Mouse (Mus musculus) stomach, postnatal 0 days (tissue): ENCODE data around the gene Ssna1. TPM values are rescaled to one million over a fixed set of nuclear protein-coding genes. Genes with fewer than 3 reads are reported as not detected.

Source experiments
- ATAC-seq: fragments of 200-750 bp; cut with Nextera tagmentation; 2 replicates; pipeline ENCODE4 v1.8.0; 2017; ENCODE audit not compliant: low FRiP score, low TSS enrichment
- DNase-seq: peaks from one replicate; pipeline ENCODE4 v3.0.0-alpha.2; 2016; ENCODE audit warnings: low spot score
- H3K27ac ChIP-seq: fragments of 300-500 bp; sonication (generic); replicated peaks from 2 replicates; pipeline ENCODE4 v1.5.1; 2014; ENCODE audit warnings: mild to moderate bottlenecking, control low read depth
- H3K27me3 ChIP-seq: fragments of 300-500 bp; sonication (generic); 2 replicates; pipeline ENCODE4 v1.6.1; 2014; ENCODE audit warnings: low read length; ENCODE audit not compliant: control insufficient read depth, insufficient read depth
- H3K36me3 ChIP-seq: fragments of 300-500 bp; sonication (generic); 2 replicates; pipeline ENCODE4 v1.6.1; 2014; ENCODE audit warnings: low read length, mixed read lengths; ENCODE audit not compliant: control insufficient read depth, insufficient read depth
- H3K4me1 ChIP-seq: fragments of 300-500 bp; sonication (generic); replicated peaks from 2 replicates; pipeline ENCODE4 v1.6.1; 2014; ENCODE audit warnings: antibody characterized with exemption; ENCODE audit not compliant: control insufficient read depth, insufficient read depth
- H3K4me2 ChIP-seq: fragments of 300-500 bp; sonication (generic); replicated peaks from 2 replicates; pipeline ENCODE4 v1.6.1; 2014; ENCODE audit warnings: low read depth, mild to moderate bottlenecking, control low read depth, moderate library complexity
- H3K4me3 ChIP-seq: fragments of 300-500 bp; sonication (generic); 2 replicates; pipeline ENCODE4 v1.5.1; 2014; ENCODE audit warnings: low read depth, low read length, control low read depth
- H3K9ac ChIP-seq: fragments of 300-500 bp; sonication (generic); 2 replicates; pipeline ENCODE4 v1.6.1; 2014; ENCODE audit warnings: mild to moderate bottlenecking, low read length, control low read depth, mixed read lengths
- H3K9me3 ChIP-seq: fragments of 300-500 bp; sonication (generic); 2 replicates; pipeline ENCODE4 v1.6.1; 2016; ENCODE audit warnings: low read length; ENCODE audit not compliant: control insufficient read depth
- CTCF ChIP-seq: IDR thresholded peaks from 2 replicates; pipeline ENCODE4 v1.5.1; 2016; ENCODE audit warnings: antibody characterized with exemption, low read depth, mild to moderate bottlenecking, moderate library complexity
- EP300 ChIP-seq: optimal IDR thresholded peaks from 2 replicates; pipeline ENCODE3; 2016; ENCODE audit warnings: antibody characterized with exemption
- WGBS: fragments of 180-500 bp; shearing (Covaris S2); extraction: QIAGEN DNeasy Blood & Tissue Kit; methylation state at CpG from one replicate; pipeline ENCODE4 v1.1.7; 2014; 5-methylcytosine and 5-hydroxymethylcytosine counted together
- polyA plus RNA-seq: library from polyadenylated mRNA; unstranded; fragments of >200 nt; fragmentation: Nextera tagmentation; extraction: Ambion mirVana; gene quantifications from 2 replicates; pipeline ENCODE4 v1.2.1, GENCODE M21; 2015

Ssna1 gene
- polyA plus RNA-seq, 1 experiment from 2014 or later = 162 TPM

DNA sequence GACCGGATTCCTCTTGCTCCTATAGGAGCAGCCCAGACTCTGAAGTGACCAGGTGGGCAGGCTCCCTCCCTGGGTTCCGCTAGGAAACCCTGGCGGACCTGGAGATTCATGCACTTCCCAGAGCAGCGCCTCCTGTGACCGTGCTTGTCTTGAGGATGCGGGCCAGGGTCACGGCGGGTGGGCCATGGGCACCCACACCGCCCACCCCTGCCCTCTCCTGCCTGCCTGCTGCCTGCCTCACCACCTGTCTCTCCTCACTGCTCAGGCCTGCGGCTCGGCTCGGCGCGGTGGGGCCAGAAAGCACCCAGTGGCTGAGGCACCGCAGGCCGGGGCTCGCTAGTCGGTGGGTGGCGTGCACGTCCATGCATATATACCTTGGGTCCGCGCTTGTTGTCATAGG lies 38.7 kb upstream of the Ssna1 start:
- no peak overlapping the region for H3K9ac ChIP-seq
- no peaks in the 10 kb centered on the region for H3K27me3 ChIP-seq
- H3K27ac ChIP-seq = no peak overlapping the region
- H3K4me3 ChIP-seq = no peak overlapping the region
- no peaks in the 10 kb centered on the region for H3K9me3 ChIP-seq
- peak overlapping the region; percentile 27 for H3K4me2 ChIP-seq
- no peaks in the 10 kb centered on the region for H3K4me1 ChIP-seq
- 2% methylated on average over 22 of the region's 22 CpGs for WGBS
- ATAC-seq (no peak), DNase-seq (no peak)
- no peaks in the 10 kb centered on the region for H3K36me3 ChIP-seq
- TF ChIP-seq CTCF (no peak; the same call in 1 of the 2 replicates), EP300 (no peak)

DNA sequence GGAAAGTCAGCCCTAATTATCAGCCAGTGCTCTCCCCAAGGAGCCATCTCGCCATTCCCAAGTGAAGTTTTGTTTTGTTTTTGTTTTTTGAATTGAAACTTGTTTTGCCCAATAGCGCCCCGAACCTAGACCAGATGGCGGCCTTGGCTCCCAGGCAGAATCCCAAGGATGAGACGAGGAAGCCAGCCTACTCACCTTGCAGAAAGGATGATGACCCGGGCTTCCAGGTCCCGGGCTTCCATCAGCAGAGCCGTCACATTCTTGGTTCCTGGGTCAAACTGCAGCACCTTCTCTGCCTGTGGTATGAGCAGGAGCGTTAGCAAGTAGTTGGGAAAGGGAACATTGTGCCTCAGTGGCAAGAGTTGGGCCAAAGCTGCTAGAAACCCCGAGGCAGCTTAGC lies 37.9 kb upstream of the Ssna1 start:
- H3K9me3 ChIP-seq = no peaks in the 10 kb centered on the region
- 56% methylated on average over 10 of the region's 10 CpGs for WGBS
- H3K4me1 ChIP-seq = 0 out of 2 replicates have a peak, but pooled peaks cover under 1% of the 10 kb centered on the region
- H3K27ac ChIP-seq = no peak overlapping the region
- no peak overlapping the region for H3K4me3 ChIP-seq
- no peak for DNase-seq
- H3K4me2 ChIP-seq = no peak overlapping the region
- no peaks in the 10 kb centered on the region for H3K36me3 ChIP-seq
- H3K27me3 ChIP-seq = no peaks in the 10 kb centered on the region
- TF ChIP-seq CTCF = no peak
- no peak for TF ChIP-seq EP300
- no peak overlapping the region for H3K9ac ChIP-seq
- no peak for ATAC-seq

DNA sequence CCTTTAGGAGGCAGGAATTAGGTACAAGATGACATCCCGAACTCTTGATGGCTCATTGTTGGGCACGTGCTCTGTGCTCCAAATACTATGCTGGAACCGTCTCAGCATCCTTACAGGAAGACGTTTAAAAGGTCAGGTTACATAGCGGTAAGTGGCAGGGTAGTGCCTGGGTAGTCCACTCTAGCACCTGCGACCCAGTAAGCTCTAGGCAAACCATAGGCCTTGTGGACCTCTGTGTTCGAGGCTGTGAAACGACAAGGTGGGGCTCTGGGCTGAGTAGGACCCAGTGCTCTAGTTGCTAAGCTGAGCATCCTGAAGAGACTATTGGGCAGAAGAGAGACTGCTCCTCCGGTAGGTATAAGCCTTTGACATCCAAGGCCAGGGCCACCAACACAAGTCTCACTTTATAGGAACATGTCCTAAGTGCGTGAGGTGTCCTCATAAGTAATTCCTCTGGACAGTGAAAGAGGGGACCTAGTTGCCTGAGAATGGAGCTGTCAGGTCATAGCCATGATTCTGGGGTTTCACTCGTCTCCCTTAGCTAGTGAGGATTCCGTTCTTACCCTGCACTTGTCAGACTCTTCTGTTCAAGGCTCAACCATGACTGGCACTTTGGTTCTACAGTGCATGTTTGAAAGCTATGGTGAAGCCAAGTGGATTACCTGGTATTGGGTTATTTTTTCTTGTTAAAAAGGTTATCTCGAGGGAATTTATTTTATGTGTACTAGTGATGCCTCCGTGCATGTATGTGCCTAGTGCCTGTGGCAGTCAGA lies 33.5 kb upstream of the Ssna1 start:
- no peak for ATAC-seq
- WGBS = 49% methylated on average over 14 of the region's 14 CpGs
- no peaks in the 10 kb centered on the region for H3K27me3 ChIP-seq

DNA sequence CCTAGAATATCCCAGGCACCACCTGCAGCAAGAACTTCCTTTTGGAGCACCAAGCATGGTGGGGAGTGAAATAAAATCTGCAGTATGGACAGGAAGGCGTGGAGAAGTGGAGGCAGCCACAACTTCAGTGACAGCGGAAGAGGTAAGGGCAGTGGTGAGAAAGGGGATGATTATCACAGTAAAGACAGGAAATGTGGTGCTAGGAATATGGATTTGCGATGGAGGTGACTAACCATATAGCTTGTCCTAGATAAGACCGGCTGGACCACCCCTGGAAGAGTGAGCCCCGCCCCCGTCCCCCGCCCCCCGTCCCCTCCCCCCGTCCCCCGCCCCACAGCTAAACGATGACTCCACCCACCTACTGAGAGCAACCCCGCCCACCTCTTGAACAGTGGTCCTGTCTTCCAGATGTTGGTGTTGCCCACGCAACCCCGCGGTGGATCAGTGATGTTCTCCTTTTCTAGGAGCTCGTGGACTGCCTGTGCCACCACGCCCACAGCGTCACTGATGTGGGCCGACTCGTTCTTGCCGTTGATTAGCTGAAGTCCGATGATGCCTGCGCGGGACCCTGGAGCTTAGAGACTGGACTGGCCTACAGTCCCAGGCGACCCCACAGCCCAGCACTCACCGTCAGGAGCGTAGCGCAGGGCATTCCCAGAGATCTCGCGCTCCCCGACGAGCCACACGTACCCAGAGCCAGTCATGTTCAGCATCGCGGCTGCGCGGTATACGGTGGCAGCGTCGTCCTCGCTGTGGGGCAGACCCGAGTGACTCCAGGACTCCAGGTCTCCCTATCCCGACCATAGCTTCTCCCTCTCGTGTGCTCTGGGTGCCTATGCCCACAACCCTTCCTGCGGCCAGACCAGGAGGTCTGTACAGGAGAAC lies 32.7 kb upstream of the Ssna1 start:
- peak overlapping the region; percentile 42 for H3K4me3 ChIP-seq
- TF ChIP-seq EP300 (no peak), CTCF (no peak)
- no peaks in the 10 kb centered on the region for H3K36me3 ChIP-seq
- H3K9ac ChIP-seq = peak overlapping the region; percentile 35
- ATAC-seq = peak; percentile 61
- DNase-seq = peak; percentile 63
- H3K27me3 ChIP-seq = no peaks in the 10 kb centered on the region
- no peak overlapping the region for H3K27ac ChIP-seq
- H3K9me3 ChIP-seq = no peaks in the 10 kb centered on the region
- 0 out of 2 replicates have a peak, but pooled peaks cover 2% of the 10 kb centered on the region for H3K4me1 ChIP-seq
- WGBS = 2% methylated on average over 40 of the region's 45 CpGs
- H3K4me2 ChIP-seq = peak overlapping the region; percentile 69

More for the DNA sequence above, 33.5 kb upstream of the Ssna1 start:
- Histone ChIP-seq H3K4me2 (peak overlapping the region; percentile 69), H3K9me3 (no peaks in the 10 kb centered on the region), H3K9ac (no peak overlapping the region; the same call in 1 of the 2 replicates), H3K27ac (no peak overlapping the region), H3K4me1 (0 out of 2 replicates have a peak, but pooled peaks cover 2% of the 10 kb centered on the region), H3K36me3 (no peaks in the 10 kb centered on the region), H3K4me3 (peak overlapping the region; percentile 42; the same call in 1 of the 2 replicates)
- DNase-seq = no peak
- TF ChIP-seq EP300 = no peak
- no peak for TF ChIP-seq CTCF

DNA sequence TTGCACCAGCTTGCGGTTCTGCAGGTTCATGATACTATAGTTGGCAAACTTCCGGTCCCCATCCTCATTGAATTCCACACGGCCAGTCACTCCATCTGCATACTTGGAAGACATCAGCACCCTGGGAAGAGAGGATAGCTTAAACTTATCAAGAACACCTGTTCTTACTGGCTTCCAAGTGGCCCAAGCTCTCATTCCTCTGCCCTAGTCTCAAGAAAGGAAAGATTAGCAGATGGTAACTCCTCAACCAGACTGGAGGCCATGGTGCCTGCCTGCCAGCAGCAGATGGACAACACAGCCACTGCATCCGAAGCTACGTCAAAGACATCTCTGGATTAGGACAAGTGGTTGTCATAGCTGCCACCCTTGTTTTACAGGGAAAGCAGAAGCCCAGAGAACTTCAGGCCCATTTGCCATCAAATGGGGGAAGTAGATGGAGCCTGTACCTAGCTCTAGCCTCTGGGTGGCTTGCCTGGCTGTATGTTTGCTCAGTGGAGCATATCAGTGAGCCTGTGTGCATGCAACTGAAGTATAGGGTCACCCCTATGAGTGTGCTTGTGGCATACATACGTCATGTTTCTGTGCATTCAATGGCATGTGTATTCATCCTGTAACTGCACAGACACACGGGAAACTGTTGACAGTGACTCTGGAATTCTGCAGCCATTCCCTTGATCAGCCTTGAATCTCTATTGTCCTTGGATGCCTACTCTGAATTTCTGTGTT lies 31.9 kb upstream of the Ssna1 start:
- ATAC-seq (peak; percentile 63; the same call in 1 of the 2 replicates), DNase-seq (no peak)
- TF ChIP-seq CTCF = no peak
- no peak for TF ChIP-seq EP300
- Histone ChIP-seq H3K4me3 (no peak overlapping the region), H3K9ac (no peak overlapping the region), H3K4me1 (0 out of 2 replicates have a peak, but pooled peaks cover 2% of the 10 kb centered on the region), H3K9me3 (no peaks in the 10 kb centered on the region), H3K27me3 (no peaks in the 10 kb centered on the region), H3K36me3 (no peaks in the 10 kb centered on the region), H3K4me2 (peak overlapping the region; percentile 69; the same call in 1 of the 2 replicates), H3K27ac (no peak overlapping the region)
- 71% methylated on average over 7 of the region's 7 CpGs for WGBS
